Mouse (Mus musculus) heart, embryonic 11.5 days (tissue): ENCODE results near the gene Capn10. TPM values are rescaled to one million over a fixed set of nuclear protein-coding genes. Genes with fewer than 3 reads are reported as not detected.

Experiments used
- ATAC-seq: fragments of 200-750 bp; cut with Nextera tagmentation; replicated peaks from 2 replicates; pipeline ENCODE4 v1.8.0; 2017; ENCODE audit warnings: moderate library complexity; ENCODE audit not compliant: insufficient number of reproducible peaks, low FRiP score, low TSS enrichment
- H3K27ac ChIP-seq: fragments of 300-500 bp; sonication (generic); 2 replicates; pipeline ENCODE4 v1.5.1; 2014; ENCODE audit warnings: mild to moderate bottlenecking, low read depth, low read length
- H3K27me3 ChIP-seq: fragments of 300-500 bp; sonication (generic); 2 replicates; pipeline ENCODE4 v1.6.1; 2014; ENCODE audit warnings: mild to moderate bottlenecking, low read length, mixed read lengths; ENCODE audit not compliant: control insufficient read depth, insufficient read depth
- H3K36me3 ChIP-seq: fragments of 300-500 bp; sonication (generic); 2 replicates; pipeline ENCODE4 v1.6.1; 2014; ENCODE audit warnings: mild to moderate bottlenecking, low read length, moderate library complexity, mixed read lengths; ENCODE audit not compliant: control insufficient read depth, insufficient read depth
- H3K4me1 ChIP-seq: fragments of 300-500 bp; sonication (generic); 2 replicates; pipeline ENCODE4 v1.6.1; 2014; ENCODE audit warnings: low read length; ENCODE audit not compliant: control insufficient read depth, insufficient read depth
- H3K4me2 ChIP-seq: fragments of 300-500 bp; sonication (generic); 2 replicates; pipeline ENCODE4 v1.6.1; 2014; ENCODE audit warnings: mild to moderate bottlenecking, moderate library complexity
- H3K4me3 ChIP-seq: fragments of 300-500 bp; sonication (generic); 2 replicates; pipeline ENCODE4 v1.5.1; 2014; ENCODE audit warnings: low read depth, low read length
- H3K9ac ChIP-seq: fragments of 300-500 bp; sonication (generic); 2 replicates; pipeline ENCODE4 v1.6.1; 2014; ENCODE audit warnings: mild to moderate bottlenecking, low read depth, low read length, moderate library complexity
- H3K9me3 ChIP-seq: fragments of 300-500 bp; sonication (generic); replicated peaks from 2 replicates; pipeline ENCODE4 v1.6.1; 2016; ENCODE audit warnings: low read length; ENCODE audit not compliant: control insufficient read depth
- WGBS: fragments of 180-500 bp; shearing (Covaris S2); extraction: QIAGEN DNeasy Blood & Tissue Kit; methylation state at CpG from one replicate; pipeline ENCODE4 v1.1.7; 2014; ENCODE audit not compliant: insufficient replicate concordance; 5-methylcytosine and 5-hydroxymethylcytosine counted together
- polyA plus RNA-seq: library from polyadenylated mRNA; unstranded; fragments of >200 nt; fragmentation: Nextera tagmentation; extraction: Ambion mirVana; gene quantifications from 2 replicates; pipeline ENCODE4 v1.2.1, GENCODE M21; 2014

Gene Capn10
- polyA plus RNA-seq, 1 experiment from 2014 or later, result 11.8 TPM

- ATAC-seq, result no peak
Observed at GRCm38 (mm10) chr1:92933611-92934010, 565 bp upstream of the Capn10 start.

GRCm38 (mm10) chr1:92935054-92935962 is 1.1 kb downstream of the Capn10 start:
- Histone ChIP-seq H3K27ac (peak overlapping the region; percentile 85), H3K27me3 (no peaks in the 10 kb centered on the region), H3K9me3 (no peaks in the 10 kb centered on the region; the same call in 1 of the 2 replicates), H3K4me1 (peaks cover 11% of the 10 kb centered on the region), H3K4me3 (peak overlapping the region; percentile 77), H3K4me2 (peak overlapping the region; percentile 78), H3K36me3 (peaks cover 9% of the 10 kb centered on the region), H3K9ac (peak overlapping the region; percentile 66)
- no peak for ATAC-seq
- 17% methylated on average over 10 of the region's 10 CpGs for WGBS

More at GRCm38 (mm10) chr1:92933611-92934010, 565 bp upstream of the Capn10 start:
- Histone ChIP-seq H3K9me3 (no peaks in the 10 kb centered on the region; the same call in 1 of the 2 replicates), H3K4me2 (peak overlapping the region; percentile 78), H3K9ac (peak overlapping the region; percentile 66), H3K4me1 (peaks cover 11% of the 10 kb centered on the region), H3K27me3 (no peaks in the 10 kb centered on the region), H3K36me3 (no peaks in the 10 kb centered on the region), H3K4me3 (peak overlapping the region; percentile 77), H3K27ac (peak overlapping the region; percentile 85)
- WGBS, result 74% methylated on average over 4 of the region's 4 CpGs

GRCm38 (mm10) chr1:92935977-92936376 is 1.8 kb downstream of the Capn10 start:
- no peak overlapping the region for H3K4me3 ChIP-seq
- H3K4me1 ChIP-seq, result peaks cover 11% of the 10 kb centered on the region
- no peaks in the 10 kb centered on the region for H3K27me3 ChIP-seq
- H3K36me3 ChIP-seq, result peaks cover 11% of the 10 kb centered on the region
- H3K9ac ChIP-seq, result no peak overlapping the region
- no peaks in the 10 kb centered on the region; the same call in 1 of the 2 replicates for H3K9me3 ChIP-seq
- no peak for ATAC-seq
- H3K4me2 ChIP-seq, result no peak overlapping the region
- no peak overlapping the region for H3K27ac ChIP-seq
- WGBS, result 59% methylated on average over 2 of the region's 2 CpGs

- H3K9me3 ChIP-seq, result no peaks in the 10 kb centered on the region; the same call in 1 of the 2 replicates
- H3K4me3 ChIP-seq, result no peak overlapping the region
- H3K27me3 ChIP-seq, result no peaks in the 10 kb centered on the region
- no peak overlapping the region for H3K27ac ChIP-seq
- H3K9ac ChIP-seq, result no peak overlapping the region
- H3K4me2 ChIP-seq, result no peak overlapping the region
- WGBS, result 79% methylated on average over 3 of the region's 3 CpGs
- no peak for ATAC-seq
- peaks cover 11% of the 10 kb centered on the region for H3K36me3 ChIP-seq
- peaks cover 11% of the 10 kb centered on the region for H3K4me1 ChIP-seq
Observed at GRCm38 (mm10) chr1:92936467-92936866, 2.3 kb downstream of the Capn10 start.

GRCm38 (mm10) chr1:92937797-92938196 is 3.6 kb downstream of the Capn10 start:
- peaks cover 11% of the 10 kb centered on the region for H3K4me1 ChIP-seq
- no peak overlapping the region for H3K9ac ChIP-seq
- H3K36me3 ChIP-seq, result peaks cover 11% of the 10 kb centered on the region
- H3K27me3 ChIP-seq, result no peaks in the 10 kb centered on the region
- no peak for ATAC-seq
- no peak overlapping the region for H3K4me2 ChIP-seq
- no peaks in the 10 kb centered on the region; the same call in 1 of the 2 replicates for H3K9me3 ChIP-seq
- H3K4me3 ChIP-seq, result no peak overlapping the region
- WGBS, result 84% methylated on average over 3 of the region's 3 CpGs
- H3K27ac ChIP-seq, result no peak overlapping the region

DNA sequence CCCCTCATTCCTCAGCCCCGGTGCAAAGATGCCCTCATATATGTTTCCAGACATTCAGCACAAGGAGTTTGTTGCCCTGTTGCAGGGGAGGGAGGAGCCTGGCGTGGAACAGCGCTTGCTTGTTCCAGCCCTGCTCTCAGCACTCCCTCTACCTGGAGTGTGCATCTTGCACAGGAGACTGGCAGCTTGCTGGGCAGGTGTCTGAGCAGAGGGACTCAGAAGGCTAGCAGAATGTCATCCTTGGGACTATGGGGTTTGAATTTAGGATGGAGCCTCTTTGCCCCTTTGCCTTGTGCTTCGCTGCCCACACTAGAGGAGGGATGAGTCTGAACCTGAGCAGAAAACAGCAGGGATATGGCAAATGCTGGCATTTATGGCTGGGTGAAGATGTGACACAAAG is 5.6 kb downstream of the Capn10 start:
- H3K4me1 ChIP-seq, result peaks cover 11% of the 10 kb centered on the region
- no peak overlapping the region for H3K4me2 ChIP-seq
- H3K27ac ChIP-seq, result no peak overlapping the region
- H3K9me3 ChIP-seq, result no peaks in the 10 kb centered on the region
- H3K36me3 ChIP-seq, result peaks cover 17% of the 10 kb centered on the region
- WGBS, result 90% methylated on average over 4 of the region's 4 CpGs
- ATAC-seq, result no peak
- no peaks in the 10 kb centered on the region for H3K27me3 ChIP-seq
- H3K4me3 ChIP-seq, result no peak overlapping the region
- H3K9ac ChIP-seq, result no peak overlapping the region

GRCm38 (mm10) chr1:92943219-92943989 is 9.2 kb downstream of the Capn10 start:
- Histone ChIP-seq H3K27me3 (no peaks in the 10 kb centered on the region), H3K9ac (no peak overlapping the region), H3K36me3 (peaks cover 27% of the 10 kb centered on the region), H3K4me1 (no peaks in the 10 kb centered on the region), H3K4me2 (no peak overlapping the region), H3K27ac (no peak overlapping the region), H3K4me3 (no peak overlapping the region), H3K9me3 (no peaks in the 10 kb centered on the region)
- WGBS, result 88% methylated on average over 19 of the region's 19 CpGs
- no peak for ATAC-seq

DNA sequence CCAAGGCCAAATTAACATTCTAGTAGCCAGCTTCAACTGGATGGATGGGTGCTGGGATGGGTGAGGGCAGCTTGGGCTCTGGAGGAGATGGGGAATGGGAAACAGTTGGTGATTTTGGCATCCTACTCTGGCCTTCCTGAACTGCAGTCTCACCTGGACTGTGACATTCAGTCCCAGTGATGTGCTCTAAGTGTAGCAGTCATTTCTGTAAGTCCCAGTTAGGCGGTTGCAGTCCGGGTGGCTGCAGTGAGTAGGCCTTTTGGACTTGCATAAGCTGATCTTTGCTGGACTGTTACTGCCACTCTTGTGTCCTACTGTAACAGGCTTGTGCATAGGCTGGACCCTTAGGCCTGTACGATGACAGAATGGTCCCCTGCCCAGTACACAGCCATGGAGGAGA is 13.8 kb downstream of the Capn10 start:
- Histone ChIP-seq H3K4me1 (no peaks in the 10 kb centered on the region), H3K27ac (no peak overlapping the region), H3K27me3 (no peaks in the 10 kb centered on the region), H3K4me3 (no peak overlapping the region), H3K9me3 (no peaks in the 10 kb centered on the region), H3K4me2 (no peak overlapping the region), H3K36me3 (peaks cover 15% of the 10 kb centered on the region; the same call in 1 of the 2 replicates), H3K9ac (no peak overlapping the region)
- WGBS, result 98% methylated on average over 3 of the region's 3 CpGs
- no peak for ATAC-seq
